Mouse (Mus musculus): ENCODE data around the gene Hoxa9. TPM values are rescaled to one million over a fixed set of nuclear protein-coding genes. Genes with fewer than 3 reads are reported as not detected.

Hoxa9 gene
- polyA plus RNA-seq, 1 experiment from 2014 or later: 57.3 TPM

- 0 out of 2 replicates have a peak, but pooled peaks cover 11% of the 10 kb centered on the region for H3K36me3 ChIP-seq (ENCODE audit: insufficient read depth, low read length)
Measured at GRCm38 (mm10) chr6:52203121-52203370, 27.8 kb downstream of the Hoxa9 start.

GRCm38 (mm10) chr6:52202362-52203120, 28.3 kb downstream of the Hoxa9 start:
- H3K27me3 ChIP-seq (ENCODE audit: insufficient read depth, low read length): no peaks in the 10 kb centered on the region
- H3K36me3 ChIP-seq (ENCODE audit: insufficient read depth, low read length): 0 out of 2 replicates have a peak, but pooled peaks cover 11% of the 10 kb centered on the region
- TF ChIP-seq CTCF (IDR thresholded peaks at IDR 0.05; ENCODE audit: low read depth): no peak

More at GRCm38 (mm10) chr6:52203121-52203370, 27.8 kb downstream of the Hoxa9 start:
- H3K4me3 ChIP-seq (replicated peaks; ENCODE audit: low read depth, low read length): peak overlapping the region; percentile 59
- H3K9me3 ChIP-seq (replicated peaks; ENCODE audit: low read length): no peaks in the 10 kb centered on the region
- H3K27ac ChIP-seq: peak overlapping the region; percentile 74
- ATAC-seq (replicated peaks; ENCODE audit: low FRiP score, low read depth): no peak
- TF ChIP-seq CTCF (IDR thresholded peaks at IDR 0.05; ENCODE audit: low read depth): peak; percentile 18; the same call in 1 of the 2 replicates
- peak overlapping the region; percentile 76 for H3K9ac ChIP-seq (ENCODE audit: low read depth, low read length)
- peaks cover 30% of the 10 kb centered on the region for H3K4me1 ChIP-seq (replicated peaks; ENCODE audit: insufficient read depth, low read length)
- WGBS: 13% methylated on average over 10 of the region's 10 CpGs
- no peaks in the 10 kb centered on the region for H3K27me3 ChIP-seq (ENCODE audit: insufficient read depth, low read length)
- DNase-seq (ENCODE audit: low spot score): peak; percentile 83
- peak overlapping the region; percentile 89 for H3K4me2 ChIP-seq (ENCODE audit: low read length)

GRCm38 (mm10) chr6:52201269-52201668, 29.6 kb downstream of the Hoxa9 start:
- WGBS: 56% methylated on average over 1 of the region's 1 CpGs
- ATAC-seq (replicated peaks; ENCODE audit: low FRiP score, low read depth) (no peak), DNase-seq (ENCODE audit: low spot score) (no peak)
- no peaks in the 10 kb centered on the region for H3K27me3 ChIP-seq (ENCODE audit: insufficient read depth, low read length)
- H3K36me3 ChIP-seq (ENCODE audit: insufficient read depth, low read length): 0 out of 2 replicates have a peak, but pooled peaks cover 11% of the 10 kb centered on the region
- no peaks in the 10 kb centered on the region for H3K9me3 ChIP-seq (replicated peaks; ENCODE audit: low read length)
- no peak overlapping the region; the same call in 1 of the 2 replicates for H3K4me3 ChIP-seq (replicated peaks; ENCODE audit: low read depth, low read length)
- peak overlapping the region; percentile 0; the same call in 1 of the 2 replicates for H3K4me2 ChIP-seq (ENCODE audit: low read length)
- H3K4me1 ChIP-seq (replicated peaks; ENCODE audit: insufficient read depth, low read length): peaks cover 24% of the 10 kb centered on the region
- H3K27ac ChIP-seq: no peak overlapping the region
- TF ChIP-seq CTCF (IDR thresholded peaks at IDR 0.05; ENCODE audit: low read depth): no peak
- H3K9ac ChIP-seq (ENCODE audit: low read depth, low read length): no peak overlapping the region

More at GRCm38 (mm10) chr6:52202362-52203120, 28.3 kb downstream of the Hoxa9 start:
- H3K4me3 ChIP-seq (replicated peaks; ENCODE audit: low read depth, low read length): peak overlapping the region; percentile 59
- ATAC-seq (replicated peaks; ENCODE audit: low FRiP score, low read depth) (no peak), DNase-seq (ENCODE audit: low spot score) (no peak)
- H3K27ac ChIP-seq: peak overlapping the region; percentile 74
- H3K4me2 ChIP-seq (ENCODE audit: low read length): peak overlapping the region; percentile 89
- H3K9me3 ChIP-seq (replicated peaks; ENCODE audit: low read length): no peaks in the 10 kb centered on the region
- H3K4me1 ChIP-seq (replicated peaks; ENCODE audit: insufficient read depth, low read length): peaks cover 31% of the 10 kb centered on the region
- peak overlapping the region; percentile 76 for H3K9ac ChIP-seq (ENCODE audit: low read depth, low read length)
- 25% methylated on average over 22 of the region's 22 CpGs for WGBS

GRCm38 (mm10) chr6:52200751-52201250, 30.1 kb downstream of the Hoxa9 start:
- Histone ChIP-seq H3K4me1 (replicated peaks; ENCODE audit: insufficient read depth, low read length) (peaks cover 21% of the 10 kb centered on the region), H3K36me3 (ENCODE audit: insufficient read depth, low read length) (0 out of 2 replicates have a peak, but pooled peaks cover 11% of the 10 kb centered on the region), H3K27ac (peak overlapping the region; percentile 55; the same call in 1 of the 2 replicates), H3K27me3 (ENCODE audit: insufficient read depth, low read length) (no peaks in the 10 kb centered on the region), H3K4me3 (replicated peaks; ENCODE audit: low read depth, low read length) (no peak overlapping the region; the same call in 1 of the 2 replicates), H3K4me2 (ENCODE audit: low read length) (peak overlapping the region; percentile 0; the same call in 1 of the 2 replicates), H3K9me3 (replicated peaks; ENCODE audit: low read length) (no peaks in the 10 kb centered on the region), H3K9ac (ENCODE audit: low read depth, low read length) (0 out of 2 replicates have a peak overlapping the region, but pooled peaks have one; percentile 24)
- WGBS: 47% methylated on average over 10 of the region's 10 CpGs
- DNase-seq (ENCODE audit: low spot score) (peak; percentile 71), ATAC-seq (replicated peaks; ENCODE audit: low FRiP score, low read depth) (no peak)
- TF ChIP-seq CTCF (IDR thresholded peaks at IDR 0.05; ENCODE audit: low read depth): no peak

- 0 out of 2 replicates have a peak, but pooled peaks cover 11% of the 10 kb centered on the region for H3K36me3 ChIP-seq (ENCODE audit: insufficient read depth, low read length)
- H3K9ac ChIP-seq (ENCODE audit: low read depth, low read length): 0 out of 2 replicates have a peak overlapping the region, but pooled peaks have one; percentile 24
- ATAC-seq (replicated peaks; ENCODE audit: low FRiP score, low read depth): no peak
- 27% methylated on average over 30 of the region's 30 CpGs for WGBS
- DNase-seq (ENCODE audit: low spot score): no peak
- H3K4me3 ChIP-seq (replicated peaks; ENCODE audit: low read depth, low read length): no peak overlapping the region
- H3K27me3 ChIP-seq (ENCODE audit: insufficient read depth, low read length): no peaks in the 10 kb centered on the region
- H3K4me1 ChIP-seq (replicated peaks; ENCODE audit: insufficient read depth, low read length): peaks cover 17% of the 10 kb centered on the region
- no peak for TF ChIP-seq CTCF (IDR thresholded peaks at IDR 0.05; ENCODE audit: low read depth)
- H3K4me2 ChIP-seq (ENCODE audit: low read length): peak overlapping the region; percentile 0
- no peaks in the 10 kb centered on the region for H3K9me3 ChIP-seq (replicated peaks; ENCODE audit: low read length)
- H3K27ac ChIP-seq: peak overlapping the region; percentile 55; the same call in 1 of the 2 replicates
Measured at GRCm38 (mm10) chr6:52200073-52200750, 30.7 kb downstream of the Hoxa9 start.

GRCm38 (mm10) chr6:52197271-52197670, 33.6 kb downstream of the Hoxa9 start:
- Histone ChIP-seq H3K27me3 (ENCODE audit: insufficient read depth, low read length) (no peaks in the 10 kb centered on the region), H3K4me2 (ENCODE audit: low read length) (peak overlapping the region; percentile 4; the same call in 1 of the 2 replicates), H3K4me1 (replicated peaks; ENCODE audit: insufficient read depth, low read length) (peaks cover 27% of the 10 kb centered on the region), H3K36me3 (ENCODE audit: insufficient read depth, low read length) (0 out of 2 replicates have a peak, but pooled peaks cover 4% of the 10 kb centered on the region), H3K27ac (peak overlapping the region; percentile 65; the same call in 1 of the 2 replicates), H3K4me3 (replicated peaks; ENCODE audit: low read depth, low read length) (no peak overlapping the region), H3K9ac (ENCODE audit: low read depth, low read length) (no peak overlapping the region), H3K9me3 (replicated peaks; ENCODE audit: low read length) (no peaks in the 10 kb centered on the region)
- peak; percentile 78 for TF ChIP-seq CTCF (IDR thresholded peaks at IDR 0.05; ENCODE audit: low read depth)
- DNase-seq (ENCODE audit: low spot score) (peak; percentile 96), ATAC-seq (replicated peaks; ENCODE audit: low FRiP score, low read depth) (peak; percentile 79; the same call in 1 of the 2 replicates)
- 7% methylated on average over 10 of the region's 10 CpGs for WGBS
